Mouse (Mus musculus) NIH3T3 (cell line): ENCODE data around the gene Kansl1.

Experiments used
- DNase-seq: peaks from one replicate; pipeline ENCODE4 v3.0.0-alpha.2; 2012; ENCODE audit warnings: low read depth

The Kansl1 gene

GRCm38 (mm10) chr11:104363823-104364600 is 104.6 kb downstream of the Kansl1 start:
- no peak for DNase-seq

- no peak for DNase-seq
Observed at GRCm38 (mm10) chr11:104362704-104363103, 106.0 kb downstream of the Kansl1 start.

GRCm38 (mm10) chr11:104361790-104362189 is 106.9 kb downstream of the Kansl1 start:
- peak; percentile 81 for DNase-seq

GRCm38 (mm10) chr11:104346931-104347330 is 121.7 kb downstream of the Kansl1 start:
- DNase-seq = peak; percentile 50

- no peak for DNase-seq
Observed at GRCm38 (mm10) chr11:104334946-104335345, 133.7 kb downstream of the Kansl1 start.

GRCm38 (mm10) chr11:104334115-104334514 is 134.5 kb downstream of the Kansl1 start:
- no peak for DNase-seq

GRCm38 (mm10) chr11:104332105-104332504 is 136.6 kb downstream of the Kansl1 start:
- DNase-seq = no peak

- no peak for DNase-seq
Observed at GRCm38 (mm10) chr11:104331208-104331607, 137.5 kb downstream of the Kansl1 start.

- no peak for DNase-seq
Observed at GRCm38 (mm10) chr11:104330151-104330550, 138.5 kb downstream of the Kansl1 start.

- DNase-seq = no peak
Observed at GRCm38 (mm10) chr11:104329185-104329926, 139.3 kb downstream of the Kansl1 start.

- no peak for DNase-seq
Observed at GRCm38 (mm10) chr11:104327946-104328345, 140.7 kb downstream of the Kansl1 start.

GRCm38 (mm10) chr11:104327462-104327861 is 141.2 kb downstream of the Kansl1 start:
- DNase-seq = no peak

- DNase-seq = no peak
Observed at GRCm38 (mm10) chr11:104322142-104322541, 146.5 kb downstream of the Kansl1 start.

GRCm38 (mm10) chr11:104320511-104320910 is 148.2 kb downstream of the Kansl1 start:
- DNase-seq = no peak

- peak; percentile 63 for DNase-seq
Observed at GRCm38 (mm10) chr11:104318940-104319781, 149.5 kb downstream of the Kansl1 start.

- no peak for DNase-seq
Observed at GRCm38 (mm10) chr11:104317631-104318030, 151.0 kb downstream of the Kansl1 start.

- peak; percentile 33 for DNase-seq
Observed at GRCm38 (mm10) chr11:104316685-104317400, 151.8 kb downstream of the Kansl1 start.

- peak; percentile 93 for DNase-seq
Observed at GRCm38 (mm10) chr11:104315703-104316102, 153.0 kb downstream of the Kansl1 start.

GRCm38 (mm10) chr11:104311643-104312042 is 157.0 kb downstream of the Kansl1 start:
- no peak for DNase-seq

- DNase-seq = no peak
Observed at GRCm38 (mm10) chr11:104310226-104310887, 158.3 kb downstream of the Kansl1 start.
